Mouse (Mus musculus): ENCODE measurements at regions not wholly inside any gene's neighbourhood (a gene's known extent, or its start where the extent isn't known, plus 50 kb on each side); places are given as distances from the start of the nearest gene placed in this dataset.

DNA sequence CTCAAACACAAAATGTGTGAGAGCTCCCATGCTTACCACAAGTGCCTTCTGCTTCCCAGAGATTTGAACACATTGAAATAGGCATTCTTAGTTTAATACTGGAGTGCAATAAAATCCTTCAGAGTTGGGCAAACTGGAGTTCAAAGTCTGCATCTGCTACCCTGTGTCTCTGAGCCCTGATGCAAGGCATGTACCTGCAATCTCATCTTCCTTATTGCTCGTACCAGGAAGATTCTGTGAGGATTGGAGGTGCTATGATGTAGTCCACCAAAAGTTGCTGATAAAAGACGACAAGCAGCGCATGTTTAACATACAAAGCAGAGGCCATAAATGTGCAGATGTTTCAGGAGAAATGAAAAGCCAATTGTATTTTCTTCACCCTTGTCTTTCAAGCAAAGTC is 123.5 kb upstream of the Kitl start:
- Histone ChIP-seq H3K27me3 (no peaks in the 10 kb centered on the region), H3K9me3 (no peaks in the 10 kb centered on the region), H3K4me1 (replicated peaks) (no peaks in the 10 kb centered on the region), H3K4me3 (no peak overlapping the region), H3K9ac (no peak overlapping the region), H3K27ac (replicated peaks) (no peak overlapping the region), H3K36me3 (no peaks in the 10 kb centered on the region), H3K4me2 (no peak overlapping the region)
- WGBS, result 73% methylated on average over 3 of the region's 3 CpGs
- ATAC-seq (ENCODE audit: low read depth), result no peak

DNA sequence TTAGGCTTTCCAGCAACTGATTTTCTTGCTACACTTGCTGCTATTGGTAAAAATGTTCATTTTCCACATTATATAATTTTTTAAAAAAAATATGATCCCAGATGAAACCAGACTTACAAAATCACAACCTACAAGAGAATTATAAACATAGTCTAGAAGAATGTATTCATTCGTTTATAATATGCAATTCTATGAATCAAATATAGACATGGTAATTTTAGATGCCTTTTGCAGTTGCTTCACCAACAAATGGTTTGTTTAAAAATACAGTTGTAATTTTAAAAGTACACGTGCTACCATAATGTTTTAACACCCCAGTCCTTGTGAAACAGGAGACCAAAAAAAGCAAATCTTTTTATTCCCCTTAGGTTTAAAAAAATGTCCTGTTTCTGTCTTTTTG is 122.4 kb upstream of the Csl start:
- no peaks in the 10 kb centered on the region for H3K36me3 ChIP-seq

DNA sequence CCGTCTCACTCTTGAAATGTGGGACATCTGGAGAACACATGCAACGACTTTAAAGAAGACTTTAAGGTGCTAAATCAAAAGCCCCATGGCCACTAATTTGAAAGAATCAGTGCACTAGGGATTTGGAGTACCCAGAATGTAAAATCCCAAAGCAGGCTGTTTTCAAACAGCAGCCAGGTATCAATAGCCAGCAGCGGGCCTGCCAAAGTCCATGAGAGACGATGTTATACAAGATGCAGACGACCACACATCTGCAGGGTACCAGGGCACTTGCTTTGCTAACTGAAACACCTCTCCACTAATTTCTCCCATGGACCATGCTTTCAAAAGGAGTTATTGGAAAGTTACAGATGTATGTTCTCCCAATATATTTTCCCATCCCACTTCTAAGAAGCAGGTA is 119.9 kb upstream of the Csl start:
- Histone ChIP-seq H3K4me1 (replicated peaks) (no peaks in the 10 kb centered on the region), H3K9me3 (no peaks in the 10 kb centered on the region), H3K27ac (replicated peaks) (no peak overlapping the region), H3K36me3 (no peaks in the 10 kb centered on the region), H3K4me2 (no peak overlapping the region), H3K4me3 (no peak overlapping the region), H3K9ac (no peak overlapping the region), H3K27me3 (no peaks in the 10 kb centered on the region)
- WGBS, result 77% methylated on average over 5 of the region's 5 CpGs
- ATAC-seq (ENCODE audit: low read depth), result no peak

More for the DNA sequence above, 122.4 kb upstream of the Csl start:
- H3K9me3 ChIP-seq, result no peaks in the 10 kb centered on the region
- no peak overlapping the region for H3K27ac ChIP-seq (replicated peaks)
- H3K4me2 ChIP-seq, result no peak overlapping the region
- no peaks in the 10 kb centered on the region for H3K4me1 ChIP-seq (replicated peaks)
- H3K4me3 ChIP-seq, result no peak overlapping the region
- no peak for ATAC-seq (ENCODE audit: low read depth)
- WGBS, result 85% methylated on average over 2 of the region's 2 CpGs
- no peaks in the 10 kb centered on the region for H3K27me3 ChIP-seq
- no peak overlapping the region for H3K9ac ChIP-seq

DNA sequence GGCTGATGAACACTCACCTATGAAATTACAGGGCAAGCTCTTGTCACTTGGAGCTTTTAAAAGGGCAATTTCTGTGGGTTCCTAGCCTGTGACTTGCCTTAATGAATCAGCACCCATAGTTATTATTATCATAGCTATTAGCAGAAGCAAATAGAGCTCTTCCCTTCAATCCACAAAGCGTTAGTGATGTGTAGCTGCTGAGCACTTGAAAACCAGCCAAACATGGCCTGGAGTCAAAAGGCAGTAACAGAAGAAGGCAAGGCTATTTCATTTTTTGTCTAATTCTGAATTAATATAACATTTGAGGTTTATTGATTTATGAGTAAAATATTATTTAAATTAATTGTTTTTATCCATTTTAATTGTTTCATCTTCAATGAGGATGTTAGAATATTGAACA is 105.3 kb upstream of the Csl start:
- no peaks in the 10 kb centered on the region for H3K27me3 ChIP-seq
- no peak overlapping the region for H3K4me2 ChIP-seq
- WGBS, result 81% methylated on average over 1 of the region's 1 CpGs
- ATAC-seq (ENCODE audit: low read depth), result no peak
- 0 out of 2 replicates have a peak, but pooled peaks cover 6% of the 10 kb centered on the region for H3K4me1 ChIP-seq (replicated peaks)
- H3K4me3 ChIP-seq, result no peak overlapping the region
- no peak overlapping the region for H3K27ac ChIP-seq (replicated peaks)
- H3K36me3 ChIP-seq, result no peaks in the 10 kb centered on the region
- no peak overlapping the region for H3K9ac ChIP-seq
- no peaks in the 10 kb centered on the region for H3K9me3 ChIP-seq

DNA sequence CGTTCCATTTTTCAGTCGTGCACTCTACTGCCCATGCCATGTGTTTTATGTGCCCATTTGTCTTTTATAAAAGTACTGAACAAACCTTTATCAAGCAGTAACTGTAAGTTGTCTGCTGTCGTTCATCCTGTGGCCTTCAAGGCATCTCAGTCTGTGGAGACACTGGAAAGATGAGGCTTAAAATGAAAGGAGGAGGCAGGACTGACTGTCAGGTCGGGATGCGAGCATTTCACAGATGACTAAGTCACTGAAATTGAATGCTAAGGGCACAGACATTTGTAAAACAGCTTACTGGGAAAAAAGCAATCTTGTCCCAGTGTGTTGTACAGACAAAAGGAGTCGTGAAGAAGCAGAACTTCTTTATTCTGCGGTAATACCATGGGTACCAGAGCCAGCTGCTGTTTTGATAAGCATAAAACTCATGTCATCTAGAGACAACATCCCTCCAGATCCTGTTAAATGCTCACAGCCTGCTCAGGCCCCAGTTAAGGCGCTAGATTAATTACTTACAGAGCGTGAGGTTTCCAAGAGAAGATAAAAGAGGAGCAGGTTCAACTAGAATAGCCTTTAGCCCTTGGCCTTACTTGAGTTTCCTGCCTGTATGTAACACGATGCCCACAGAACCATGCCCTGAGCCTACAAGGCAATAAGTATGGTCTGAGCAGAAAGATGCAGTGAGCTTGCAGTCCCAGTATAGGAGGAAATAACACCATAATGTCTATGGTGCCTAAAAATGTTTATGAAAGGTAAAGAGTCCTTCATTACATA is 101.0 kb upstream of the Csl start:
- Histone ChIP-seq H3K27ac (replicated peaks) (no peak overlapping the region), H3K36me3 (no peaks in the 10 kb centered on the region), H3K4me3 (no peak overlapping the region), H3K27me3 (no peaks in the 10 kb centered on the region), H3K9me3 (no peaks in the 10 kb centered on the region), H3K9ac (no peak overlapping the region), H3K4me1 (replicated peaks) (0 out of 2 replicates have a peak, but pooled peaks cover 6% of the 10 kb centered on the region), H3K4me2 (no peak overlapping the region)
- no peak for ATAC-seq (ENCODE audit: low read depth)
- WGBS, result 53% methylated on average over 10 of the region's 10 CpGs

DNA sequence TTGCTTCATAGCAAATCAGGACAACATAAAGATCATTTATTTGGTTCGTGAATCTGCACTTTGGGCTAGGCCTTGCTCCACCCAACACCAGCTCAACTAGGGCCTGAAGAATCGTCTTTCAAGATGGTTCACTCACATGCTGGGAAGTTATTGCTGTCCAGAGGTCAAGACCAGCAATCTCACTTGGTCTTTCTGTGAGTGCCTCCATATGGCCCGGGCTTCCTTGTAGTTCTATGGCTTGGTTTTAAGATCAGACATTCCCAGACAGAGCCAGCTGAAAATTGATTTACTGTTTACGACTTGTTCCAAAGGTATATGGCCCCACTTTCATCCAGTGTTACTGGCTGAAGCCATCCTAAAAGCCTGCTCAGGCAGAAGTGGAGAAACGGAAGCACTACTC is 84.7 kb upstream of the Csl start:
- Histone ChIP-seq H3K4me3 (no peak overlapping the region), H3K36me3 (no peaks in the 10 kb centered on the region), H3K4me2 (no peak overlapping the region), H3K27me3 (no peaks in the 10 kb centered on the region), H3K27ac (replicated peaks) (no peak overlapping the region), H3K9ac (no peak overlapping the region), H3K4me1 (replicated peaks) (no peaks in the 10 kb centered on the region), H3K9me3 (0 out of 2 replicates have a peak, but pooled peaks cover 4% of the 10 kb centered on the region)
- WGBS, result 57% methylated on average over 5 of the region's 5 CpGs
- ATAC-seq (ENCODE audit: low read depth), result no peak

DNA sequence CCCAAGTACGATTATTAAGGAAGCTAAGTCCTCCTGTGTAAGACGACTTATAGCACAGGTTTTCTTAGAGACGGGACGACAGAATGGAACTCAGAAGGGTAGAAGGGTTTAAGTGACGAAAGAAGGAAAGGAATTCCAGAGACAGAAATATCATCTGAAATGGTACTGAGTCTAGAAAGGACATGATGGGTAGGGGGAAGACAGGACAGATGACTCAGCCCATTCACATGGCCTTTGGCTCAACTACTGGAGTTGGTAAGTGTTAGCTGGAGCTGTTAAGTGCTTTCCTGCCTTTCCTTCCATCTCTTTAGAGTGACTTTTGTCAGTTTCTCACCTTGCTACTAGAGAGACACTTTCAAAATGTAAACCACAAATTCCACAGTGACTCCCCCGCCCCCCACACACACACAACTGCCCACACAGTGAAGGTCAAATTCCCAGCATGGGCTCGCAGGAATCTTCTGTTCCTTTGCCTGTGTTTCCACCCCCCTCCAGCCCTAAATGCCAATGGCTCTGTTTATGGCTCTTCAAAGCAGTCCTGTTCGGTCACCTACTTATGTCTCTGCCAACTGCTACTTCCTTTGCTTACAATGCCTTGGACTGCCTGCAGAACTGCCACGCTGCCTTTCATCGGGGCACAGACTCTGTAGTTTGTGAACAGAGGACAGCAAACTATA is 81.8 kb upstream of the Csl start:
- no peak overlapping the region for H3K4me3 ChIP-seq
- H3K36me3 ChIP-seq, result no peaks in the 10 kb centered on the region
- no peak overlapping the region for H3K27ac ChIP-seq (replicated peaks)
- H3K27me3 ChIP-seq, result no peaks in the 10 kb centered on the region
- no peaks in the 10 kb centered on the region for H3K4me1 ChIP-seq (replicated peaks)
- WGBS, result 56% methylated on average over 10 of the region's 10 CpGs
- ATAC-seq (ENCODE audit: low read depth), result no peak
- no peak overlapping the region for H3K4me2 ChIP-seq
- H3K9me3 ChIP-seq, result no peaks in the 10 kb centered on the region
- H3K9ac ChIP-seq, result no peak overlapping the region

DNA sequence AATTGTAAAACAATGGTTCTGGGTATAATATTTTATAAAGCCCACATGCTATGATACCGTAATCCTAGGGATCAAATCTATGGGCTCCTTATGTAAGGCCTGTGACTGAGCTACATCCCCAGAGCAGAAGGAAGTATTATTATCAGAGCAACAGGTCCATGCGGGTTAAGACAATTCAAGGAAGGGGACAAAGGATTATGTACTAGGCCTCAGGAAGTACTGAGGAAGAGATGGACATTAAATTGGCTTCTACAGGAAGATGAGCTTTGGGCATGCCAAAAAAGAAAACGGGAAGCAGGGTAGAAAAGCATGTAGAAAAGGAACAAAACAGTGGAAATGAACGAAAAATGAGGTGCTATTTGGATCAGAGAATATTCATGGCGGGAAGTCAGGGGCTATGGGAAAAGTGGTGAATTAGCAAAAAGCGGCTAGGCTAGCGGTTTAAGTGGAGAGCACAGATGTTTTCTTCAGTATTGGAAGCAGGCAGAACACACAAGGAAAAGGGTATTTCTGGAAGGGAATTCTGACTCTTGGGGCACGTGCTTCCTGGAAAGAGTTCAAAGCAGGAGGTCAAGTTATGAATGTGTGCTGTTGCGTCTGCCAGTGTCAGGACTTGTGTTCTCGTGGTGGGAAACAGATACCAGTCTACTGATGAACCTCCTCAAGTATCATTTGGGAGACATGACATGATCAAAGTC is 80.9 kb upstream of the Csl start:
- Histone ChIP-seq H3K4me3 (no peak overlapping the region), H3K9me3 (no peaks in the 10 kb centered on the region), H3K4me2 (no peak overlapping the region), H3K27ac (replicated peaks) (no peak overlapping the region), H3K27me3 (no peaks in the 10 kb centered on the region), H3K36me3 (no peaks in the 10 kb centered on the region), H3K9ac (no peak overlapping the region), H3K4me1 (replicated peaks) (no peaks in the 10 kb centered on the region)
- ATAC-seq (ENCODE audit: low read depth), result no peak
- 85% methylated on average over 10 of the region's 10 CpGs for WGBS

DNA sequence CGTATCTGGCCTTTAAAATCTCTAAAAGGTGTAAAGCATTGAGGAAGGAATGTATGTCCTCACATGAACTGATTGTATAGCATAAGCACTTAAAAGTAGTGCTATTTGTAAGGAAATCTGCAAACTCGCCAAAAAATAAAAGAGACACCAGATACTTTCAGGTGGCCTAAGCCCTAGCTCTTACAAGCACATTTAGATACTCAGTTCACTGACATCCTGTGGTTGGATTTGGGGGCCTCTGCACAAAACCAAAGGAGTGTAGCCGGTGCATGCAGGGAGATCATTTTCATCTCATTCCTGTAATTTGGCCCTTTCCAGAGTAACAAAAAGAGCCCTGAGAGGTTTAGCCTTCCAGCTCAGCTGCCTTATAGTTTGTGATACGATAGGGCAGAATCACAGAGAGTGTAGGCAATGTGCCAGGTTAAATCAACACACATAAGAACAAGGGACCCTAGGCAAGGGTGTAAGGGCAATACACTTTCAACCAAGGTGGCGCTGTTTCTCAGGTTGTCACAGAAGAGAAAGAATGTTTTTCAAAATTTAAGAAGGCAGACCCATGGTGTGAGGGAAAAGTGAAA is 77.5 kb upstream of the Csl start:
- no peaks in the 10 kb centered on the region for H3K36me3 ChIP-seq
- WGBS, result 80% methylated on average over 5 of the region's 5 CpGs
- H3K9ac ChIP-seq, result no peak overlapping the region
- H3K9me3 ChIP-seq, result no peaks in the 10 kb centered on the region
- no peaks in the 10 kb centered on the region for H3K27me3 ChIP-seq
- H3K4me2 ChIP-seq, result no peak overlapping the region
- H3K27ac ChIP-seq (replicated peaks), result no peak overlapping the region
- no peak for ATAC-seq (ENCODE audit: low read depth)
- no peak overlapping the region for H3K4me3 ChIP-seq
- peaks cover 3% of the 10 kb centered on the region; the same call in 1 of the 2 replicates for H3K4me1 ChIP-seq (replicated peaks)

DNA sequence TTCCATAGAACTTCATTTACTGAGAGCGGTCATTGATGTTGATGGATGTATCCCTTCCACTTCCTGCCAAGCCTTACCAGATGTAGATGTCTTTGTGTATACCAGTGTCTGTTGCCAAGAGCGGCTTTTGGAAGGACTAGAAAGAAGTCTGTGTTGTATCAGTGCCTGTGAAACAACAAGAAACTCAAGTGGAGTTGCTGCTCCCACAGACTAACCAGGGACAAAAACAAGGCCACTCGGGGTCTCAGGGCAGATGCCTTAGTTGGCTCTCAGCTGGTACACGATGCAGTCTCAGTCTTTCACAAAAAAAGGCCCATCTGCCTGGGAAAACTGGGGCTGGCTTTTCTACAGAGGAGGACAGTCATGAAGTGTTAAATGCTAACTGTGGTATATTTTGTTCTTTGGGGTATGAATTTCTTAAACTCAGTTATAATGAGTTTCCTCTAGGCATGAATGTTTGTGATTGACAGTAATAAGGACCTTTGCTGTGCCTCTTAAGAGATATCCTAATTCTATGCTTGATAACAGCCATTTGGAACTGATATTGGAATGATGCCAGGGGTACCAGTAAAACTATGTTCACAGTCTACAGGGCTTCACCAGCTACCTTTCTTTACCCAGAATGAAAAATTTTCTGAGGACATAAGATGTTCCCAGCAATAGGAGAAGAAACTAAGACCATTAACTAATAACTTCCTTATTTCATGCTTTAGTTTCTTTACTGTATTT is 75.6 kb upstream of the Csl start:
- WGBS, result 75% methylated on average over 4 of the region's 4 CpGs
- Histone ChIP-seq H3K9me3 (no peaks in the 10 kb centered on the region), H3K36me3 (no peaks in the 10 kb centered on the region), H3K4me1 (replicated peaks) (peaks cover 3% of the 10 kb centered on the region; the same call in 1 of the 2 replicates), H3K4me2 (no peak overlapping the region), H3K27me3 (no peaks in the 10 kb centered on the region), H3K27ac (replicated peaks) (no peak overlapping the region), H3K4me3 (no peak overlapping the region), H3K9ac (no peak overlapping the region)
- ATAC-seq (ENCODE audit: low read depth), result peak; percentile 53

DNA sequence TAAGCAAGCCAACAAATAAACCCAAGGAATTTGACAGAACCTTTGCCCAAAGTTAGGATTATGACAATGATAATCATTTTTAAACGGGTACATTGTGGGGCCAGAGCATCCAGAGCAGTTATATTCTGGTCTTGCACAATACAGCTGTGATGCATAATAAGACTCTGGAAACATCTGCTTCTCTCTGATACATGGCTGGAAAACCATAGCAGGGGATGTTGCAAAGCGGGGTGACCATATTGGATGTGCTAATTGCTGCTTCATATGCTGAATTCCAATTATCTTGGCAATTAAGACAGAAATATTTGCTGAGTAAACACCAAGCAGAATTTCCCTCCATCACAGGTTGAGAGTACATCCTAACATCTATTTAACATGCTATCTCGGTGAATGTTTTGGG is 70.5 kb upstream of the Csl start:
- WGBS, result 70% methylated on average over 3 of the region's 3 CpGs
- Histone ChIP-seq H3K4me2 (no peak overlapping the region), H3K4me3 (no peak overlapping the region), H3K36me3 (no peaks in the 10 kb centered on the region), H3K27ac (replicated peaks) (0 out of 2 replicates have a peak overlapping the region, but pooled peaks have one; percentile 7), H3K9ac (no peak overlapping the region), H3K9me3 (no peaks in the 10 kb centered on the region), H3K27me3 (no peaks in the 10 kb centered on the region), H3K4me1 (replicated peaks) (peaks cover 1% of the 10 kb centered on the region; the same call in 1 of the 2 replicates)
- peak; percentile 59; the same call in 1 of the 2 replicates for ATAC-seq (ENCODE audit: low read depth)

Data from neural tube, embryonic 13.5 days (tissue).